Mouse (Mus musculus) lung, adult 2 months (tissue): ENCODE results near the gene Cfap20. TPM values are rescaled to one million over a fixed set of nuclear protein-coding genes. Genes with fewer than 3 reads are reported as not detected.

Experiments
- DNase-seq: peaks from one replicate; pipeline ENCODE4 v3.0.0; 2022
- H3K4me1 ChIP-seq: fragments of 200-500 bp; 2 replicates; pipeline ENCODE4 v1.6.1; 2011; ENCODE audit warnings: low read length; ENCODE audit not compliant: control insufficient read depth, insufficient read depth
- H3K4me3 ChIP-seq: fragments of 200-500 bp; replicated peaks from 2 replicates; pipeline ENCODE3; 2011; ENCODE audit warnings: low read depth, mild to moderate bottlenecking, control low read depth, low read length; ENCODE audit errors: extremely low read depth
- CTCF ChIP-seq: fragments of 200-500 bp; IDR thresholded peaks from 2 replicates; pipeline ENCODE4 v1.5.1; 2011; ENCODE audit warnings: mild to moderate bottlenecking, low read length, control low read depth; ENCODE audit not compliant: insufficient read depth
- POLR2A ChIP-seq: fragments of 200-500 bp; IDR thresholded peaks from 2 replicates; pipeline ENCODE4 v1.6.1; 2011; ENCODE audit warnings: low read depth, mild to moderate bottlenecking, control low read depth, low read length, borderline replicate concordance; ENCODE audit errors: extremely low read depth
- WGBS: fragments of 180-500 bp; shearing (Covaris S2); methylation state at CpG from one replicate; pipeline ENCODE4 v1.1.7; 2018; 5-methylcytosine and 5-hydroxymethylcytosine counted together
- polyA plus RNA-seq: library from polyadenylated mRNA; depleted of rRNA; stranded (reverse); fragments of >200 nt; gene quantifications from 2 replicates; pipeline ENCODE4 v1.2.3, GENCODE M21; 2012; rRNA removed

Cfap20 gene
- polyA plus RNA-seq, 1 experiment = 66.0 TPM

DNA sequence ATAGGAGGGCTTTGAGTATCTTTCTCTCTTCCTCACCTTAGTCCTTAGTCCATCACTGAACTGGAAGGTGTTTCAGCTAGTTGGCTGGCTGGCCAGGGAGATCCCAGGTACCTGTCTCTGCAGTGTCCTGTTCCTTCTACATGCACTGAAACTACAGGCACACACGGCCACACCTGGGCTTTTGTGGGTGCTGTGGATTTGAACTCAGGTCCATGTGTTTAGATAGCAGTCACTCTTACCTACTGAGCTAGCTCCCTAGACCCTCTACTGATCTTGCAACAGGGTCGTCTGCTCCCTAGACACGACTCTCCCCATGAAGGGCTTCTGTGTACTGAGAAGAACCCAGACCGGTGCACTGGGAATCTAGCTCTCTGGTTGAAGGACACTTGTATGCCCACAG is 57.6 kb downstream of the Cfap20 start:
- DNase-seq = no peak
- Histone ChIP-seq H3K4me3 (no peak overlapping the region), H3K4me1 (peaks cover 17% of the 10 kb centered on the region)
- WGBS = 60% methylated on average over 4 of the region's 4 CpGs
- TF ChIP-seq POLR2A (no peak), CTCF (no peak)

DNA sequence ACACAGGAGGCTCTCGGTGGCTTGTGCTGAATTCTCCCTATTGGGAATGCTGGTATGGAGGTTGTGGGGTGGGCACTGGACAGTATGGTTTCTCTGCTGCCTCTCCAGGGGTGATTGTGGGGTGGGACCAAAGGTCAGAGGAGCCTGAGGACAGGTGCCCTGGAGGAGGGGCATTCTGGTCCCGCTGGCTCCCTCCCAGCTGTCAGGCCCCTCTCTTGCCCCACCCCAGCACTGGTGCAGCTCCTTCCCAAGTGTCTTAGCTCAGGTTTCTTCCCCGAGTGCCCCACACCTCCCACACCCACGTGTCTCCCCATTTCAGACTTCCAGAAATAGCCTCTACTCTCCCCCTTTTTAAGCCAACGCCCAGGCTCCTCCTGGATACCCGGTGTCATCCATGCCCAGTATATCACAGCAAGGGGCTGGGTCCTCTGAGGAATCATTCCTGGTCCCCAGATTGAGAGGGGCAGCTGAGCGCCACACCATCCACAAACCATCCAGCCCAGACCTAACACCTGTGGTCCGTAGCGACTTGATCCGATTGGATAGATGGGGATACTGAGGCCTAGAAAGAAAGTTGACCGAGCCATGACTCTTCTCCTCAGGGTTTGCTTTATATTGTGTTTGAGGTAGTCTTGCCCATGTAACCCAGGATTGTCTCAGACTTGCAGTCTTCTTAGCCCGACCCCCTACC is 58.2 kb downstream of the Cfap20 start:
- Histone ChIP-seq H3K4me1 (peaks cover 17% of the 10 kb centered on the region), H3K4me3 (no peak overlapping the region)
- WGBS = 73% methylated on average over 12 of the region's 12 CpGs
- no peak for DNase-seq
- TF ChIP-seq POLR2A = no peak
- TF ChIP-seq CTCF = no peak

DNA sequence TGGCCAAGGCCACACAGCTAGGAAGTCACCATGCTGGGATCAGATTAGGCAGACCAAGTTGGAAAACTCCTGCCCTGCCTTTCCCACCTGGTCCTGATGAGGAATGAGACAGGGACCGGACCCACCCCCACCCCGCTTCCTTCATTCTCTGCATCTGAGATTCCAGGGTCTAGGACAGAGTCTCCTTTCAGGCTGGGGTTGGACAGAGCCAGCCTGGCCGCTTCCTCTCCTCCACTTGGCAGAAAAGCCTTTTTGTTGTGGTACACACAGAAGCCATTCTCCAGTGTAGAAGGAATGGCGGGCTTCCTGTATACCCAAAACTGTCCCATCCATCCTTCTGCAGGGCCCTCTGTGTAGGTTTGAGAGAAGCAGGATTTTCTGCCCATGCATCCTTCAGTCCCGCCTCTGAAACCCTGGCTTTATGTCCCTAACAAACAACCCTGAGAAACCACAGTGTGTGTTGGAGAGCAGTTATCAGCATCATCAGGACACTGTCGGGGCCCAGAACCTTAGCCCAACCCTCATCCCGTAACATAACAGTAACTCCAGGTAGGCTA is 59.2 kb downstream of the Cfap20 start:
- Histone ChIP-seq H3K4me3 (no peak overlapping the region), H3K4me1 (peaks cover 17% of the 10 kb centered on the region)
- no peak for DNase-seq
- WGBS = 76% methylated on average over 7 of the region's 7 CpGs
- no peak for TF ChIP-seq CTCF
- no peak for TF ChIP-seq POLR2A

DNA sequence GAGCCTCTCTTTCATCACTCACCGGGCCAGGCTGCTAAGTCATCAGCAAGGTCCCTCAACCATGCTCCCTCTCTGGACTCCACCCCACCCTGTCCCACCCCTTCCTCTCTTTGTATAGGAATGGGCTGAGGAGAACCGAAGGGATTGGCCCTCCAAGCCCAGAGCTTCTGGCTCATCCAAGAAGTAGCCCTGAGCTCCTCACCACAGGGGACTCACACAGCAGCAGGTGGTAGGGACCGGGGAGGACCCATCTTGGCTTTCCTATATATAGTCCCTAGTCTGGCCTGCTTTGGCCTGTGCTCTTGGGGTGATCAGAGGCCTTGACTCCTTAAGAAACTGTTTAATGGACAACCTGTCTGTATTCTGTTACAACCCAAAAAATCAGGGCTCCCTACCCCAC is 60.2 kb downstream of the Cfap20 start:
- 55% methylated on average over 3 of the region's 3 CpGs for WGBS
- DNase-seq = no peak
- TF ChIP-seq POLR2A = no peak
- TF ChIP-seq CTCF = no peak

DNA sequence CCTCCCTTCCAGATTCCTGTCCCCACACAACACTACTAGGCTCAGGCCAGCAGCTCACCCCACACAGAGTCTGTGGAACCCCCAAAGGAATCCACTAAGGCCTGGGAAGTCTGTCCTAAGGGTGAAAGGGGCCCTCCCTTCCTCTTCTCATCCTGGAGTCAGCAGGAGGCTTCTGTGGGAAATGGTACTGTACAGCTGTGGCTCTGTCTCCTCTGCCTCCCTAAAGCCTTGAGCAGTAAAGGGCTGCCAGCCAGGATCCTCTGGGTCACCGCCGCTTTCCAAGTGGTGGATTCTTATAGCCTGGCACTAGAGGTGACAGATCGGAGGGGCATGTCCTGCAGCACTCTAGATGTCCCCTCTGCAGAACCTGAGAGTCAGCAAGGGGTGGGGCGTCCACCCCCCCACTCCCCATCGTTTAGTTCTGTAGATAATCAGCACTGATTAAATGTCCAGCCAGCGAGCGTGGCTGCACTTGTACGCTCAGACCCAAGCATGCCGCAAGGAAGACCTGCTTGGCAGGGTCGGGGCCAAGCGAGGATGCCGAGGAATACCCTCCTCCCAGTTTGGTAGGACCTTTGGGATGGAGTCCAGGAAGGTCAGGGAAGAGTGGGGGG is 61.2 kb downstream of the Cfap20 start:
- 51% methylated on average over 12 of the region's 12 CpGs for WGBS
- H3K4me1 ChIP-seq = peaks cover 20% of the 10 kb centered on the region
- TF ChIP-seq POLR2A (no peak), CTCF (no peak)
- H3K4me3 ChIP-seq = no peak overlapping the region
- no peak for DNase-seq

More for the DNA sequence above, 60.2 kb downstream of the Cfap20 start:
- Histone ChIP-seq H3K4me3 (no peak overlapping the region), H3K4me1 (peaks cover 20% of the 10 kb centered on the region)

Other genes with a start within 250 kb of the Cfap20 start
- gene Kifc3, start 232.1 kb downstream of the Cfap20 start, polyA plus RNA-seq = 93.2 and 95.3 TPM in 2 replicates
- gene Cngb1, start 128.3 kb downstream of the Cfap20 start, polyA plus RNA-seq = 1.9 and 2.4 TPM in 2 replicates
- gene Tepp, start 124.3 kb downstream of the Cfap20 start, polyA plus RNA-seq = 2.4 and 4.2 TPM in 2 replicates
- 17.1 and 20.8 TPM in 2 replicates for gene Zfp319, start 102.9 kb downstream of the Cfap20 start, polyA plus RNA-seq
- gene Usb1, start 102.6 kb downstream of the Cfap20 start, polyA plus RNA-seq = 26.1 and 31.8 TPM in 2 replicates
- 120 and 133 TPM in 2 replicates for gene Mmp15, start 82.6 kb downstream of the Cfap20 start, polyA plus RNA-seq
- gene Csnk2a2, start 55.2 kb upstream of the Cfap20 start, polyA plus RNA-seq = 13.2 and 21.7 TPM in 2 replicates
- 2.6 and 4.7 TPM in 2 replicates for gene Ccdc113, start 99.2 kb upstream of the Cfap20 start, polyA plus RNA-seq
- 0.10 TPM in 1 of 2 replicates, not detected in the other for gene Prss54, start 141.5 kb upstream of the Cfap20 start, polyA plus RNA-seq
- 0.91 and 1.3 TPM in 2 replicates for gene Gins3, start 198.6 kb upstream of the Cfap20 start, polyA plus RNA-seq
- 17.4 and 21.5 TPM in 2 replicates for gene Ndrg4, start 242.1 kb upstream of the Cfap20 start, polyA plus RNA-seq